ENCODE assay signal across 8 mouse cellular contexts in genomic region chr9:44325768-44326370, GRCm38 (mm10). TPM values are rescaled to one million over a fixed set of nuclear protein-coding genes. Genes with fewer than 3 reads are reported as not detected.
DNase-seq lines count a peak whose midpoint lies in the region; ATAC-seq and TF ChIP-seq lines count a peak whose summit lies in the region.

Dpagt1 (plus strand) TSS chr9:44326019.

- peak; percentile 66 for DNase-seq in liver, adult 2 months (ENCODE audit: extremely low read depth, low read depth, low spot score)
- DNase-seq in liver = no peak
- DNase-seq in layer of hippocampus, postnatal 36 days = no peak
- DNase-seq in midbrain, embryonic 14.5 days = no peak
- DNase-seq in spleen, postnatal 4 days (ENCODE audit: low spot score in 2 of 2) = no peak
- DNase-seq in B cell, adult 2 months = no peak

- peak within 1 kb of the TSS; percentile 78 for H3K4me3 ChIP-seq in liver, adult 2 months (ENCODE audit: insufficient read depth, low read depth, low read length)
- H3K4me3 ChIP-seq in heart, embryonic 12.5 days = peak within 1 kb of the TSS; percentile 73
- peak within 1 kb of the TSS; percentile 75 for H3K4me3 ChIP-seq in midbrain, embryonic 14.5 days (replicated peaks; ENCODE audit: low read depth, low read length)

- no peak for TF ChIP-seq CTCF in liver, adult 2 months (IDR thresholded peaks at IDR 0.05; ENCODE audit: low read depth, low read length)

- no peak for ATAC-seq in common myeloid progenitor, adult 5-6 weeks (replicated peaks; ENCODE audit: low read depth, poor library complexity, severe bottlenecking)
- no peak for ATAC-seq in heart, embryonic 12.5 days (ENCODE audit: insufficient number of reproducible peaks, low FRiP score)
- ATAC-seq in midbrain, embryonic 14.5 days (ENCODE audit: low FRiP score, low TSS enrichment) = peak; percentile 58; the same call in 1 of the 2 replicates

- peak within 1 kb of the TSS; percentile 83 for H3K9ac ChIP-seq in liver, adult 2 months (ENCODE audit: low read depth, low read length)
- H3K9ac ChIP-seq in heart, embryonic 12.5 days = peak within 1 kb of the TSS; percentile 90
- peak within 1 kb of the TSS; percentile 77 for H3K9ac ChIP-seq in midbrain, embryonic 14.5 days (replicated peaks; ENCODE audit: low read length)

- peak within 1 kb of the TSS; percentile 82 for H3K27ac ChIP-seq in liver, adult 2 months (replicated peaks; ENCODE audit: insufficient read depth, low read depth, low read length)
- peak within 1 kb of the TSS; percentile 95 for H3K27ac ChIP-seq in heart, embryonic 12.5 days (ENCODE audit: poor library complexity, severe bottlenecking)
- peak within 1 kb of the TSS; percentile 84 for H3K27ac ChIP-seq in midbrain, embryonic 14.5 days (replicated peaks; ENCODE audit: low read depth, low read length)

- peaks cover 4% of the 10 kb centered on the region; the same call in 1 of the 2 replicates for H3K4me1 ChIP-seq in liver, adult 2 months (ENCODE audit: control insufficient read depth, insufficient read depth, low read length)
- peaks cover 14% of the 10 kb centered on the region for H3K4me1 ChIP-seq in heart, embryonic 12.5 days (replicated peaks)
- H3K4me1 ChIP-seq in midbrain, embryonic 14.5 days (ENCODE audit: control insufficient read depth, insufficient read depth, low read length) = peaks cover 15% of the 10 kb centered on the region

- no peaks in the 10 kb centered on the region for H3K27me3 ChIP-seq in liver, adult 2 months (ENCODE audit: control insufficient read depth, insufficient read depth, low read length)
- no peaks in the 10 kb centered on the region for H3K27me3 ChIP-seq in heart, embryonic 12.5 days (replicated peaks)
- H3K27me3 ChIP-seq in midbrain, embryonic 14.5 days (ENCODE audit: control insufficient read depth, insufficient read depth, low read length) = no peaks in the 10 kb centered on the region

- H3K4me2 ChIP-seq in heart, embryonic 12.5 days = peak within 1 kb of the TSS; percentile 72
- peak within 1 kb of the TSS; percentile 85 for H3K4me2 ChIP-seq in midbrain, embryonic 14.5 days (ENCODE audit: low read length)

- H3K36me3 ChIP-seq in liver, adult 2 months (ENCODE audit: control insufficient read depth, insufficient read depth, low read length) = peaks cover 7% of the 10 kb centered on the region; the same call in 1 of the 2 replicates
- H3K36me3 ChIP-seq in heart, embryonic 12.5 days = peaks cover 23% of the 10 kb centered on the region
- H3K36me3 ChIP-seq in midbrain, embryonic 14.5 days (ENCODE audit: control insufficient read depth, insufficient read depth, low read length) = peaks cover 15% of the 10 kb centered on the region

- H3K9me3 ChIP-seq in heart, embryonic 12.5 days (replicated peaks) = no peaks in the 10 kb centered on the region
- H3K9me3 ChIP-seq in midbrain, embryonic 14.5 days (ENCODE audit: control insufficient read depth, low read length) = no peaks in the 10 kb centered on the region

- peaks cover 8% of the 10 kb centered on the region; the same call in 1 of the 2 replicates for H3K79me2 ChIP-seq in liver, adult 2 months (ENCODE audit: control insufficient read depth, insufficient read depth, low read length)

- no peak for TF ChIP-seq POLR2A in liver, adult 2 months (IDR thresholded peaks at IDR 0.05; ENCODE audit: extremely low read depth, insufficient read depth, low read length)

- WGBS in liver, adult 2 months = 1% methylated on average over 12 of the region's 12 CpGs
- 3% methylated on average over 12 of the region's 12 CpGs for WGBS in heart, embryonic 12.5 days
- WGBS in midbrain, embryonic 14.5 days = 4% methylated on average over 12 of the region's 12 CpGs

RNA-seq across cellular contexts. Expression of gene Dpagt1, which starts in this region (rescaled TPM):
- 8.7 and 13.1 TPM in 2 replicates for total RNA-seq in liver, adult 2 months (2014; rRNA removed)
- 57.4 and 71.7 TPM in 2 replicates for polyA plus RNA-seq in liver, adult 2 months (2012; rRNA removed)
- total RNA-seq in common myeloid progenitor, adult 5-6 weeks (2017) = 10.6 and 14.2 TPM in 2 replicates
- polyA plus RNA-seq in heart, embryonic 12.5 days (2016; fragmentation: Nextera tagmentation; extraction: Ambion mirVana) = 29.7 and 31.4 TPM in 2 replicates
- 10 to 100 TPM; 14.5 to 15.9 TPM for total RNA-seq in layer of hippocampus, postnatal 36 days (2021)
- polyA plus RNA-seq in midbrain, embryonic 14.5 days (2014; fragmentation: Nextera tagmentation; extraction: Ambion mirVana) = 37.0 and 40.5 TPM in 2 replicates
